Mouse (Mus musculus): Measurements from ENCODE around the gene Cldn14.

DNA sequence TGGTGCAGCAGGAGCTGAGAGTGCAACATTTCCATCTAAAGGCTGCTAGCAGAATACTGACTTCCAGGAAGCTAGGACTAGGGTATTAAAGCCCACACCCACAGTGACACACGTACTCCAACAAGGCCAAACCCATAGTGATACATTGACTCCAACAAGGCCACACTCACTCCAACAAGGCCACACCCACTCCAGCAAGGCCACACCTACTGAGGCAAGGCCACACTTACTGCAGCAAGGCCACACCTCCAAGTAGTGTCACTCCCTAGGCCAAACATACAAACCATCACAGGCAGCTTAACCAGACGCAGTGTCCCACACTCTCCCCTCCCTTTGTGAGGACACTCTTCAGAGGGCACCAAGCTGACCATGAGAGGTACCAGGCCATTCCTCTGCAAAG, 29.3 kb downstream of the Cldn14 start:
- no peak for TF ChIP-seq POLR2A (IDR thresholded peaks at IDR 0.05; ENCODE audit: low read depth, low read length)
- no peak for TF ChIP-seq CTCF (IDR thresholded peaks at IDR 0.05; ENCODE audit: borderline replicate concordance, insufficient read depth, low read length)
